1 mouse cellular context compared by ENCODE assay signal in the genomic region with DNA sequence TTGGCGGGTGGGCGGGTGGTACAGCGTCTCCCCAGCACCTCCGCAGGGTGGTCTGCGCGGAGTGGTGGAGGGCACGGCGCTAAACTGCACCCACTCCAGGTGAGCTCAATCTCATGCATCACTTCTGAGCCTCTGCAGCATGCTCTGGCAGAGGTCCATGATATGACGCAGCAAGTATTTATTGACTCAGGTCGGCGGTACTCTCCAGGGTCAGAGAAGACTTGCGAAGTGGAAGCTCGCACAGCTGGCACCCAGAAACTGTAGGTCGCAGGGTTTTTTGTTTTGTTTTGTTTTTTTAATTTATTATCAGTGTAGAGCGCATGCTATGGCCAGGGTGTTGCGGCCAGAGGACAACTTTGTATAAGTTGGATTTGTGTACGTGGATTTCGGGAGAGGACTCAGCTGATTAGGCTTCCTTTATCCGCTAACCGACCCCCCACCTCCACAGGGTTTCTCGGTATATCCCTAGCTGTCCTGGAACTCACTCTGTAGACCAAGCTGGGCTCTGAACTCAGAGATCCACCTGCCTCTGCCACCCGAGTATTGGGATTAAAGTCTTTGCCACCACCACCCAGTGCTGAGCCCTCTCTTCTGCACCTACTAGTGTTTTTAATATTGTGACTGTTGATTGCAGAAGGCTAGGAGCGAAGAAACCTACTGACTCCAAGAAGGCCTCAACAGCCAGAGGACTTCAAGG.
TF ChIP-seq lines count a peak whose summit lies in the region.

No protein-coding gene starts in this region.

TF ChIP-seq in CH12.LX, 34 proteins besides CTCF, POLR2A, EP300 and RAD21 (continued from another document):
- TF ChIP-seq JUND (conservative IDR thresholded peaks at IDR 0.05; ENCODE audit: low read depth, low read length), result no peak
- TF ChIP-seq TBP (conservative IDR thresholded peaks at IDR 0.05; ENCODE audit: low read depth, low read length), result no peak
- TF ChIP-seq IRF4 (IDR thresholded peaks at IDR 0.05; ENCODE audit: low read depth, low read length), result no peak
- TF ChIP-seq ELF1 (IDR thresholded peaks at IDR 0.05; ENCODE audit: low read depth, low read length), result no peak
- peak; percentile 47 for TF ChIP-seq MXI1 (IDR thresholded peaks at IDR 0.05; ENCODE audit: low read depth, low read length)
- no peak for TF ChIP-seq GABPA (IDR thresholded peaks at IDR 0.05; ENCODE audit: insufficient replicate concordance, low read depth, low read length)
- TF ChIP-seq USF1 (IDR thresholded peaks at IDR 0.05; ENCODE audit: low read depth, low read length), result no peak
- 0 out of 2 replicates have a peak, but pooled peaks have one; percentile 4 for TF ChIP-seq MAZ (IDR thresholded peaks at IDR 0.05; ENCODE audit: low read depth, low read length)
- TF ChIP-seq USF2 (conservative IDR thresholded peaks at IDR 0.05; ENCODE audit: low read depth, low read length), result no peak
- TF ChIP-seq MAFK (IDR thresholded peaks at IDR 0.05; ENCODE audit: insufficient replicate concordance, low read length), result no peak; the same call in 1 of the 2 replicates
- no peak for TF ChIP-seq UBTF (IDR thresholded peaks at IDR 0.05; ENCODE audit: low read depth, low read length)
- no peak for TF ChIP-seq HCFC1 (IDR thresholded peaks at IDR 0.05; ENCODE audit: low read depth, low read length)
- TF ChIP-seq BHLHE40 (IDR thresholded peaks at IDR 0.05; ENCODE audit: low read depth, low read length), result no peak
- TF ChIP-seq ZMIZ1 (IDR thresholded peaks at IDR 0.05; ENCODE audit: low read depth, low read length), result no peak
- peak; percentile 57; the same call in 1 of the 2 replicates for TF ChIP-seq SIN3A (IDR thresholded peaks at IDR 0.05; ENCODE audit: low read length)
- no peak for TF ChIP-seq E2F4 (IDR thresholded peaks at IDR 0.05; ENCODE audit: insufficient replicate concordance, low read depth, low read length)
- no peak for TF ChIP-seq ZNF384 (IDR thresholded peaks at IDR 0.05; ENCODE audit: low read depth, low read length)
- no peak for TF ChIP-seq KAT2A (IDR thresholded peaks at IDR 0.05; ENCODE audit: insufficient replicate concordance, low read length)
- no peak for TF ChIP-seq ETS1 (conservative IDR thresholded peaks at IDR 0.05; ENCODE audit: low read depth, low read length)
TF ChIP-seq in CH12.LX: peak in this region for 4.
